Mouse (Mus musculus) stomach, embryonic 16.5 days (tissue): Measurements from ENCODE around the gene Ankrd13a. TPM values are rescaled to one million over a fixed set of nuclear protein-coding genes. Genes with fewer than 3 reads are reported as not detected.

ENCODE experiments used
- ATAC-seq: fragments of 200-750 bp; cut with Nextera tagmentation; 2 replicates; pipeline ENCODE4 v1.8.0; 2017; ENCODE audit warnings: moderate number of reproducible peaks, moderate TSS enrichment; ENCODE audit not compliant: insufficient read depth, low FRiP score
- H3K27ac ChIP-seq: fragments of 300-500 bp; sonication (generic); 2 replicates; pipeline ENCODE4 v1.5.1; 2014; ENCODE audit warnings: low read length
- H3K27me3 ChIP-seq: fragments of 300-500 bp; sonication (generic); 2 replicates; pipeline ENCODE4 v1.6.1; 2014; ENCODE audit warnings: low read length, control low read depth, mixed read lengths; ENCODE audit not compliant: control insufficient read depth, insufficient read depth
- H3K36me3 ChIP-seq: fragments of 300-500 bp; sonication (generic); 2 replicates; pipeline ENCODE4 v1.6.1; 2014; ENCODE audit warnings: low read length; ENCODE audit not compliant: control insufficient read depth, insufficient read depth
- H3K4me1 ChIP-seq: fragments of 300-500 bp; sonication (generic); 2 replicates; pipeline ENCODE4 v1.6.1; 2014; ENCODE audit warnings: low read length, control low read depth, mixed read lengths; ENCODE audit not compliant: control insufficient read depth, insufficient read depth
- H3K4me2 ChIP-seq: fragments of 300-500 bp; sonication (generic); 2 replicates; pipeline ENCODE4 v1.6.1; 2014; ENCODE audit warnings: low read depth, low read length, mixed read lengths
- H3K4me3 ChIP-seq: fragments of 300-500 bp; sonication (generic); replicated peaks from 2 replicates; pipeline ENCODE4 v1.5.1; 2014; ENCODE audit warnings: mild to moderate bottlenecking, low read length
- H3K9ac ChIP-seq: fragments of 300-500 bp; sonication (generic); 2 replicates; pipeline ENCODE4 v1.6.1; 2014; ENCODE audit warnings: low read length
- H3K9me3 ChIP-seq: fragments of 300-500 bp; sonication (generic); replicated peaks from 2 replicates; pipeline ENCODE4 v1.6.1; 2016; ENCODE audit warnings: low read length, control low read depth; ENCODE audit not compliant: control insufficient read depth
- WGBS: fragments of 180-500 bp; shearing (Covaris S2); extraction: QIAGEN DNeasy Blood & Tissue Kit; methylation state at CpG from one replicate; pipeline ENCODE4 v1.1.7; 2014; 5-methylcytosine and 5-hydroxymethylcytosine counted together
- polyA plus RNA-seq: library from polyadenylated mRNA; unstranded; fragments of >200 nt; fragmentation: Nextera tagmentation; extraction: Ambion mirVana; gene quantifications from 2 replicates; pipeline ENCODE4 v1.2.1, GENCODE M21; 2015

The Ankrd13a gene
- polyA plus RNA-seq, 1 experiment from 2014 or later = 12.7 TPM

DNA sequence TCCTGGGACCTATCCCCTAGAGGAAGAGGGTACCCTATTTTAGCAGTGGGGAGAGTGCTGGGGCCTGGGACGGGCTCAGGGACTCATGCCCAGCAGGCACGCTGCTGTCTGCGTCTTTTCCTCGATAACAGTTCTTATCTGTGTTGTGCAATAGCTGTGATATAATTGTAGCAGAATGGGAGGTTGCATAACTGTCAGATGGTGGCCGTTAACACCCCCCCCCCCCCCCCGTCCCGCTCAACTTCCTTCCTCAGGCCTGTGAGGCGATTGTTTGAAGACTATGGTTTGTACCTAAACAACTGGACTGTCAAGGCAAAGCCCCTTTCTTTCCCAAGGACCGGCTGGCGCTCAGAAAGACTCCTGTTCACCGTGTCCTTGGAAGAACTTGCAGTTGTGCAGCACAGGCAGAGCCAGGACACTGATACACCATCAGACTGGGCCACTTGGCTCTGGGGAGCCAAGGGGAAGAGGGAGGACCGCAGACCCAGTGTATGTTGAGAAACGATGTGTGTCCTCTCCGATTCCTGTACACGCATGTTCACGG lies 10.2 kb downstream of the Ankrd13a start:
- H3K27ac ChIP-seq = peak overlapping the region; percentile 56; the same call in 1 of the 2 replicates
- no peaks in the 10 kb centered on the region for H3K27me3 ChIP-seq
- no peak overlapping the region for H3K4me2 ChIP-seq
- H3K36me3 ChIP-seq = 0 out of 2 replicates have a peak, but pooled peaks cover 12% of the 10 kb centered on the region
- H3K4me1 ChIP-seq = peaks cover 6% of the 10 kb centered on the region; the same call in 1 of the 2 replicates
- H3K4me3 ChIP-seq = no peak overlapping the region
- ATAC-seq = peak; percentile 41; the same call in 1 of the 2 replicates
- no peak overlapping the region; the same call in 1 of the 2 replicates for H3K9ac ChIP-seq
- H3K9me3 ChIP-seq = no peaks in the 10 kb centered on the region
- WGBS = 56% methylated on average over 16 of the region's 16 CpGs

DNA sequence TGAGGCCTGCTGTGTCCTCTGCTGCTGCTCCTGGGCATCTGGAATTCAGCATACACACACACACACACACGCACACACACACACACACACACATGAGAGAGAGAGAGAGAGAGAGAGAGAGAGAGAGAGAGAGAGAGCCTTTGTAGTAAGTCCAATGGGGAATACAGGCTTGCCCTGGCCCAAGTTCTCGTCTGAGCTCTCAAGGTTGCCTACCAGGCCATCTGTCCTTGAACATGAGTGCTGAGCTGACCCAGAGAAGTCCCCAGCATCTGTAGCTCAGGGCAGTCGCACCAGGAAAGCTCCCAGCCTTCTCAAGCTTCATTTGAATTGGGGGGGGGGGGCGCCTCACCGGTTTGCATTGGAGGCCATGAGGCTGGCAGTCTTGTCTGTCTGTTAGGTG lies 10.7 kb downstream of the Ankrd13a start:
- H3K27ac ChIP-seq = peak overlapping the region; percentile 56; the same call in 1 of the 2 replicates
- ATAC-seq = no peak
- 76% methylated on average over 5 of the region's 5 CpGs for WGBS

DNA sequence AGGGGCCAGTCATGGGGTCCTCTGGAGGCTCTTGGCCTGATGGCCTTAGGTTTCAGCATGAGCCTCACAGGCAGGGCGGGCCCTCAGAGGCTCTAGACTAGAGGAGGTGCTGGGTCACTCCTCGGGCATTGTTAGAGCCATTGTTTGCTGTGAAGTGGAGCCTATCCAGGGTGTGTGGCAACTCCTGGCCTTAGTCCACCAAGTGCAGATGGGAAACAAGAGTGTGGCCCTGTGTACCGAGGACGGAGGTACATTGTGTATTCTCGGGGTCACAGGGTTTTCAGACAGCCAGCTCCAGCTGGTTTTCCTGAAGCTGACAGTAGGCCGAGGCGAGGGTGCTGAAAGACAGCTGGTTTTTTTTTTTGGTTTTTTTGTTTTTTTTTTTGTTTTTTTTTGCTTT lies 18.8 kb downstream of the Ankrd13a start:
- H3K9ac ChIP-seq = no peak overlapping the region
- H3K27me3 ChIP-seq = no peaks in the 10 kb centered on the region
- H3K36me3 ChIP-seq = peaks cover 16% of the 10 kb centered on the region; the same call in 1 of the 2 replicates
- ATAC-seq = no peak
- H3K4me1 ChIP-seq = peaks cover 7% of the 10 kb centered on the region
- no peak overlapping the region for H3K27ac ChIP-seq
- no peak overlapping the region for H3K4me3 ChIP-seq
- no peak overlapping the region for H3K4me2 ChIP-seq
- no peaks in the 10 kb centered on the region for H3K9me3 ChIP-seq
- 59% methylated on average over 7 of the region's 7 CpGs for WGBS

More for the DNA sequence above, 10.7 kb downstream of the Ankrd13a start:
- peaks cover 6% of the 10 kb centered on the region; the same call in 1 of the 2 replicates for H3K4me1 ChIP-seq
- H3K9me3 ChIP-seq = no peaks in the 10 kb centered on the region
- no peak overlapping the region for H3K4me2 ChIP-seq
- no peak overlapping the region; the same call in 1 of the 2 replicates for H3K9ac ChIP-seq
- H3K36me3 ChIP-seq = 0 out of 2 replicates have a peak, but pooled peaks cover 12% of the 10 kb centered on the region
- no peaks in the 10 kb centered on the region for H3K27me3 ChIP-seq
- H3K4me3 ChIP-seq = no peak overlapping the region

DNA sequence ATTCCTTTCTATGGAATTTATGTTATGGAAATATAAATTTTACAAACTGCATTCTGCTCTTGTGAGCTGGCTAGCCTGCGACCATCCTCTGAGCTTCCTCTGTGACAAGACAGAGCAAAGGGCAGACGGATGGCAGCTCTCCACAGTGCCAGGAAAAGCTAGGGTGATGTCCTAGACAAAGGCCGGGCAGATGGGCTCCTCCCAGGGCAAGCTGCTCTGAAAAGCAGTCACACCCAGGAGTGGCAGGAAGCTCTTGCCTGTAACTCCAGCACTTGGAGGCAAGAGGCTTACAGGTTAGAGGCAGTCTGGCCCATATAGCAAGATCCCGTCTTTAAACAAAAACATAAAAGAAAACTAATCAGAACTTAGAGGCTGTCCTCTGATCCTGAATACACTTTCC lies 20.1 kb downstream of the Ankrd13a start:
- Histone ChIP-seq H3K27ac (no peak overlapping the region), H3K9ac (no peak overlapping the region), H3K9me3 (no peaks in the 10 kb centered on the region), H3K36me3 (peaks cover 11% of the 10 kb centered on the region; the same call in 1 of the 2 replicates), H3K4me2 (no peak overlapping the region), H3K27me3 (no peaks in the 10 kb centered on the region), H3K4me3 (no peak overlapping the region), H3K4me1 (peaks cover 7% of the 10 kb centered on the region)
- no peak for ATAC-seq
- WGBS = 72% methylated on average over 4 of the region's 4 CpGs

DNA sequence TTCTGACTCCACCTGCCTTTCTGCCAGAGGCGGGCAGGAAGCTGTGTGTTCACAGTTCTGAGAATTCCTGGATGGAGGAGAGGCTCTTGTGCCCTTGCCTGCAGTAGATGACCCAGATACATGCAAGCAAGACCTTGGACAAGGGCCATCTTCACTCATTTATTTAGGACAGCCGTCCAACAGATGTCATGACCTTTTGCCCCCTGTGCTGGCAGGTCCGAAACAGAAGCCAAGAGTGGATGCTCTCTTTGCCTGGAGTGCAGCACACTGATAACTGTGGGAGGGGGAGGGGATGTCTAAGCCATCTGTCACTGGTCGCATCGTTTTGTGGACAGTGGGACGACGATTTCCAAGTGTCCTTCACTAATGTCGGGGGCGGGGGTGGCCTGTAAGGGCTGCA lies 20.8 kb downstream of the Ankrd13a start:
- Histone ChIP-seq H3K36me3 (peaks cover 11% of the 10 kb centered on the region; the same call in 1 of the 2 replicates), H3K4me1 (peaks cover 7% of the 10 kb centered on the region), H3K27me3 (no peaks in the 10 kb centered on the region), H3K4me2 (no peak overlapping the region), H3K9me3 (no peaks in the 10 kb centered on the region), H3K27ac (no peak overlapping the region), H3K4me3 (no peak overlapping the region), H3K9ac (no peak overlapping the region)
- no peak for ATAC-seq
- 49% methylated on average over 9 of the region's 9 CpGs for WGBS

DNA sequence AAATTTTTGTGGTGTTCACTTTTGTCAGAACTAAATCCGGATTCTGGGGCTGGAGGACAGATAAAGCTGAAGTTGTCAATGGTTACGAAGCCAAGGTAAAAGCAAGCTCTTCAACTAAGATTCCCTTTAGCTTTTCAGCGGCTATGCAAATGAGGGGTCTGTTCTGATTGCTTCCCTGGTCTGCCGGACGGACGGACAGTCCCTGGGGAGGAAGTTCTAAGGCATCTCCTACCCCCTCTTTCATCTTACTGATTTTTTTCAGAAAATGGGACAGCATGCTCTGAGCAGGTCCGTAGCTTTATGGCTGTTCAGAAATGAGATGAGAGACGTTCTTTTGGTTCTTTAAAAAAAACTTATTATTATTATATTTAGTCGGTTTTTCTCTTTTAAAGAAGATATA lies 21.2 kb downstream of the Ankrd13a start:
- Histone ChIP-seq H3K4me1 (peaks cover 7% of the 10 kb centered on the region), H3K9me3 (no peaks in the 10 kb centered on the region), H3K4me2 (no peak overlapping the region), H3K27ac (no peak overlapping the region), H3K9ac (no peak overlapping the region), H3K36me3 (peaks cover 11% of the 10 kb centered on the region; the same call in 1 of the 2 replicates), H3K4me3 (no peak overlapping the region), H3K27me3 (no peaks in the 10 kb centered on the region)
- ATAC-seq = no peak
- 74% methylated on average over 9 of the region's 9 CpGs for WGBS

DNA sequence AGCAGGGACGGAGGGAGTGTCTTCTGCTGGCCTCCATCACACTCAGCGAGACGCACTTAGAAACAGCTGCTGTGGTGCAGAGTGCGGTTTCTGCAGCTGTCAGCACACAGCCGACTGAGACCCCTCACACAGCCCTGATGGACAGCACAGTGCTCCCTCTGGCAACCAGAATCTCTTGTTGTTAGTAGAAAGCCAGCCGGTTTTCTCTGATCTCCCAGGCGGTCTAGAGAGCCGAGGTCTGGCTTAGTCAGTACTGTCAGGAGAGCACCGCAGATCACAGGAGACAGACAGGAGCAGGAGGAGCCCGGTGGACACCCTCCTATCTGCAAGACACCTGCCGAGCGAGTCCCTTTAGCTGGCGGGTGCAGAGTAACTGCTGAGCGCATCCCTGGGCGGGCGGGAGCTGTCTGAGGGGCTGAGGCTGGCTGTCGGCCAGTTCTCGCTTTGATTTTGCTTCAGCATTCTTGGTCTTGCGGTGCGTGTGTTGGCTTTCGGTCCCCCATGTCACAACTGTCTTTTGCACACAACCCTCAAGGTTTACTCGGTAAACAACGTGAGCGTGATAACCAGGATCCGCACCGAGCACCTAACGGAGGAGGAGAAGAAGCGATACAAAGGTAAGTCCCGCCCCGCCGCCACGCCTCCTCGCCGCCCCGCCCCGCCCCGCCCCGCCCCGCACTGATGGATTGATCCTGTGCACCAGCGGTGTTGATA lies 22.0 kb downstream of the Ankrd13a start:
- peaks cover 11% of the 10 kb centered on the region for H3K4me1 ChIP-seq
- H3K9ac ChIP-seq = no peak overlapping the region
- WGBS = 16% methylated on average over 40 of the region's 40 CpGs
- H3K4me2 ChIP-seq = peak overlapping the region; percentile 58
- H3K27ac ChIP-seq = no peak overlapping the region
- 0 out of 2 replicates have a peak, but pooled peaks cover 10% of the 10 kb centered on the region for H3K36me3 ChIP-seq
- peak; percentile 44; the same call in 1 of the 2 replicates for ATAC-seq
- peak overlapping the region; percentile 40 for H3K4me3 ChIP-seq
- H3K27me3 ChIP-seq = no peaks in the 10 kb centered on the region
- no peaks in the 10 kb centered on the region for H3K9me3 ChIP-seq

DNA sequence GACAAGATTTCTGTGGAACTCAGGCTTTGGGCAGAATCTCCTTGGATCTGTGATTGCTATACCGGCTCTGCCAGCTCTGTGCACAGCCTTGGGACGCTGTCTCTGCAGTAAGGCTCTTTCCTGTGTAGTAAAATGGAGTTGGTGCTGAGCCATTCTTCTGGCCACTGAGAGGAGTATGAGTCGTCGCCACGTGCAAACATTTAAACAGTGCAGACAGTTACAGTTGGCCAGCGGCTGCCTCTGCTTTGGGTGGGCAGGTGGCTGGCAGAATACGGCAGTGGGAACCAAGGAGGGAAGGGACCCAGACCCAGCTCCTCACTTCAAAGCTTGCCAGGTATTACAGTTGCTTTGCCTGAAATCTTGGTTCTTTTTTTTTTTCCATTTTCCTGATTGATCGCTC lies 22.8 kb downstream of the Ankrd13a start:
- Histone ChIP-seq H3K4me1 (peaks cover 11% of the 10 kb centered on the region), H3K27ac (no peak overlapping the region), H3K9me3 (no peaks in the 10 kb centered on the region), H3K4me3 (no peak overlapping the region), H3K9ac (no peak overlapping the region), H3K27me3 (no peaks in the 10 kb centered on the region), H3K4me2 (no peak overlapping the region), H3K36me3 (0 out of 2 replicates have a peak, but pooled peaks cover 14% of the 10 kb centered on the region)
- WGBS = 83% methylated on average over 8 of the region's 8 CpGs
- ATAC-seq = no peak

DNA sequence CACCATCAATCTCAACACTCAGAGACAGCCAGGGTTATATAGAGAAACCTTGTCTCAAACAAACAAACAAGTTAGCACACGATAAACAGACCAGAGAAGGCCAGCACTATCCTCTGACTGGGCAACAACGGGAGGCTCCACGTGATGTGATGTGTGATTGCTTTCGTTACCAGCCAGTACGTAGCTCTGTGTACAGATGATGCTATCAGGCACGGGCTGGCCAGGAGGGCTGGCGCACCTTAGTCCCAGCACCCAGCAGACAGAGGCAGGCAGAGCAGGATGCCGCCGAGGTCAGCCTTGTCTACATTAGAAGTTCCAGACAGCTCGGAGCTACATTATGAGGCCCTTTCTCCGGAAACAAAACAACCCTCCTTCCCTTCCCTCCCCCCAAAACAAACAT lies 25.4 kb downstream of the Ankrd13a start:
- Histone ChIP-seq H3K36me3 (0 out of 2 replicates have a peak, but pooled peaks cover 27% of the 10 kb centered on the region), H3K27ac (no peak overlapping the region), H3K9ac (no peak overlapping the region), H3K4me3 (no peak overlapping the region), H3K4me2 (no peak overlapping the region), H3K27me3 (no peaks in the 10 kb centered on the region), H3K9me3 (no peaks in the 10 kb centered on the region), H3K4me1 (peaks cover 11% of the 10 kb centered on the region)
- 74% methylated on average over 11 of the region's 11 CpGs for WGBS
- ATAC-seq = no peak
